ENCODE assay signal across 22 mouse cellular contexts in the genomic region with DNA sequence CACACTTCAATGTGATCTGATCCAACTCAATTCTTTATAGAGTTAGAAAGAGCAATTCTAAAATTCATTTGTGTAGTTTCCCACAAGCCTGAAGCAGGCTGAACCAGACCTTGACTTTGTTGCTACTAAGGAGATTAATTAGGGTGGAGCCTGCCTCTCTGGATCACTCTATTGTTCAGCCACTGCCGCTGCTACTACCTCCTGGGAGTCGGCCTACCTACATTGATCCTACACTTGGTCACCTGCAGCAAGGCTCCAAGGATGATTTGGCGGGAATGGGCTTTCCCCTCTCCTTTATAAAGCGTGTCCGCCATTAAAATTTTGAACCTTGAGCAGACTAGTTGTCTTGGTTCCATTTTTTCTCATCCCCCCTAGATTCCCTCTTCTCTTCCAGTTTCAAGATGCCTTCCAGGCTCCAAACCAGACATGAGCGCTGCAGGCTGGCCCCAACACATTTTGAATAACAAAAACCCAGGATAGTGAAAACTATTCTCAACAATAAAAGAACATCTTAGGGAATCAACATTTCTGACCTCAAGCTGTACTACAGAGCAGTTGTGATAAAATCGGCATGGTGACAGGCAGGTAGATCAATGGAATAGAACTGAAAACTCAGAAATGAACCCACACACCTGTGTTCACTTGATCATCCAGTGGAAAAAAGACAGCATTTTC.
"Had no signal": no experiment of that assay in that cellular context is flagged by ENCODE, and none has a peak within 500 bp of the region (broad histone marks: within the 10 kb centered on the region; RNA-seq: fewer than 3 reads in every experiment).

No protein-coding gene starts in this region.

- H3K4me1 ChIP-seq: lung, embryonic 15.5 days; megakaryocyte, embryonic 14.5 days; midbrain, embryonic 13.5 days; midbrain, embryonic 15.5 days; neural tube, embryonic 13.5 days; neural tube, embryonic 15.5 days had no signal

- H3K27me3 ChIP-seq: lung, embryonic 15.5 days; megakaryocyte, embryonic 14.5 days; midbrain, embryonic 13.5 days; midbrain, embryonic 15.5 days; neural tube, embryonic 13.5 days; neural tube, embryonic 15.5 days had no signal

- H3K27ac ChIP-seq: lung, embryonic 15.5 days; macrophage; midbrain, embryonic 13.5 days; midbrain, embryonic 15.5 days; neural tube, embryonic 13.5 days; neural tube, embryonic 15.5 days had no signal

- ATAC-seq: liver, postnatal 0 days; lung, postnatal 0 days; midbrain, embryonic 13.5 days; midbrain, embryonic 15.5 days had no signal

- H3K4me2 ChIP-seq: lung, embryonic 15.5 days; midbrain, embryonic 11.5 days; midbrain, embryonic 13.5 days; midbrain, embryonic 15.5 days; neural tube, embryonic 13.5 days; neural tube, embryonic 15.5 days had no signal

- H3K36me3 ChIP-seq: lung, embryonic 15.5 days; midbrain, embryonic 13.5 days; midbrain, embryonic 15.5 days; neural tube, embryonic 13.5 days; neural tube, embryonic 15.5 days had no signal

- DNase-seq: liver, postnatal 0 days; lung, adult 2 months; lung, postnatal 14 days; lung, postnatal 36 days; retina, postnatal 1 day; right cerebral cortex, adult 18-20 months; right cerebral cortex, postnatal 25 days; right cerebral cortex, postnatal 4 days; spleen, adult 18-20 months; thymus, adult 18-20 months; thymus, postnatal 14 days; thymus, postnatal 36 days had no signal

- H3K9ac ChIP-seq: liver, postnatal 0 days; lung, embryonic 15.5 days; midbrain, embryonic 13.5 days; midbrain, embryonic 15.5 days; neural tube, embryonic 13.5 days; neural tube, embryonic 15.5 days had no signal

- H3K4me3 ChIP-seq: lung, embryonic 15.5 days; megakaryocyte, embryonic 14.5 days; midbrain, embryonic 13.5 days; midbrain, embryonic 15.5 days; myocyte; neural tube, embryonic 13.5 days; neural tube, embryonic 15.5 days had no signal

- H3K9me3 ChIP-seq: lung, embryonic 15.5 days; midbrain, embryonic 13.5 days; midbrain, embryonic 15.5 days; neural tube, embryonic 13.5 days; neural tube, embryonic 15.5 days had no signal
